Mouse (Mus musculus): ENCODE results near the gene Gm28308. TPM values are rescaled to one million over a fixed set of nuclear protein-coding genes. Genes with fewer than 3 reads are reported as not detected.

Gm28308 gene
- polyA plus RNA-seq, 1 experiment from 2014 or later, result not detected

- 76% methylated on average over 5 of the region's 5 CpGs for WGBS
- Histone ChIP-seq H3K9ac (no peak overlapping the region), H3K27ac (no peak overlapping the region), H3K27me3 (peaks cover 4% of the 10 kb centered on the region; the same call in 1 of the 2 replicates), H3K9me3 (no peaks in the 10 kb centered on the region), H3K36me3 (no peaks in the 10 kb centered on the region), H3K4me1 (no peaks in the 10 kb centered on the region), H3K4me3 (no peak overlapping the region), H3K4me2 (no peak overlapping the region)
- ATAC-seq (ENCODE audit: borderline replicate concordance, extremely low read depth, low FRiP score, low TSS enrichment), result no peak
Measured at GRCm38 (mm10) chr6:52139115-52139514, 74.0 kb downstream of the Gm28308 start.

GRCm38 (mm10) chr6:52138576-52138975, 74.6 kb downstream of the Gm28308 start:
- Histone ChIP-seq H3K4me2 (no peak overlapping the region), H3K4me3 (no peak overlapping the region), H3K27me3 (peaks cover 2% of the 10 kb centered on the region; the same call in 1 of the 2 replicates), H3K36me3 (no peaks in the 10 kb centered on the region), H3K9ac (no peak overlapping the region), H3K9me3 (no peaks in the 10 kb centered on the region), H3K4me1 (no peaks in the 10 kb centered on the region), H3K27ac (no peak overlapping the region)
- ATAC-seq (ENCODE audit: borderline replicate concordance, extremely low read depth, low FRiP score, low TSS enrichment), result no peak
- 52% methylated on average over 10 of the region's 10 CpGs for WGBS

- no peak overlapping the region for H3K4me2 ChIP-seq
- no peaks in the 10 kb centered on the region for H3K9me3 ChIP-seq
- H3K36me3 ChIP-seq, result no peaks in the 10 kb centered on the region
- no peak overlapping the region for H3K9ac ChIP-seq
- WGBS, result 61% methylated on average over 9 of the region's 9 CpGs
- H3K4me1 ChIP-seq, result no peaks in the 10 kb centered on the region
- H3K4me3 ChIP-seq, result no peak overlapping the region
- ATAC-seq (ENCODE audit: borderline replicate concordance, extremely low read depth, low FRiP score, low TSS enrichment), result no peak
- H3K27ac ChIP-seq, result no peak overlapping the region
- no peaks in the 10 kb centered on the region for H3K27me3 ChIP-seq
Measured at GRCm38 (mm10) chr6:52137841-52138535, 75.2 kb downstream of the Gm28308 start.

- Histone ChIP-seq H3K4me1 (0 out of 2 replicates have a peak, but pooled peaks cover under 1% of the 10 kb centered on the region), H3K9ac (no peak overlapping the region), H3K36me3 (no peaks in the 10 kb centered on the region), H3K27me3 (peaks cover 15% of the 10 kb centered on the region; the same call in 1 of the 2 replicates), H3K4me3 (no peak overlapping the region), H3K27ac (no peak overlapping the region), H3K4me2 (no peak overlapping the region), H3K9me3 (no peaks in the 10 kb centered on the region)
- no peak for ATAC-seq (ENCODE audit: borderline replicate concordance, extremely low read depth, low FRiP score, low TSS enrichment)
- WGBS, result 73% methylated on average over 4 of the region's 4 CpGs
Measured at GRCm38 (mm10) chr6:52123673-52124072, 89.5 kb downstream of the Gm28308 start.

- no peak for ATAC-seq (ENCODE audit: borderline replicate concordance, extremely low read depth, low FRiP score, low TSS enrichment)
- Histone ChIP-seq H3K36me3 (no peaks in the 10 kb centered on the region), H3K27me3 (peaks cover 15% of the 10 kb centered on the region; the same call in 1 of the 2 replicates), H3K27ac (no peak overlapping the region), H3K4me3 (no peak overlapping the region), H3K9me3 (no peaks in the 10 kb centered on the region), H3K4me2 (no peak overlapping the region), H3K4me1 (0 out of 2 replicates have a peak, but pooled peaks cover 2% of the 10 kb centered on the region), H3K9ac (no peak overlapping the region)
- WGBS, result 55% methylated on average over 3 of the region's 3 CpGs
Measured at GRCm38 (mm10) chr6:52121173-52121572, 92.0 kb downstream of the Gm28308 start.

- H3K4me1 ChIP-seq, result peaks cover 8% of the 10 kb centered on the region; the same call in 1 of the 2 replicates
- no peaks in the 10 kb centered on the region for H3K9me3 ChIP-seq
- no peak overlapping the region for H3K4me2 ChIP-seq
- no peak for ATAC-seq (ENCODE audit: borderline replicate concordance, extremely low read depth, low FRiP score, low TSS enrichment)
- no peak overlapping the region for H3K9ac ChIP-seq
- H3K36me3 ChIP-seq, result no peaks in the 10 kb centered on the region
- 26% methylated on average over 6 of the region's 6 CpGs for WGBS
- H3K27ac ChIP-seq, result no peak overlapping the region
- H3K4me3 ChIP-seq, result no peak overlapping the region
- H3K27me3 ChIP-seq, result peaks cover 18% of the 10 kb centered on the region; the same call in 1 of the 2 replicates
Measured at GRCm38 (mm10) chr6:52118903-52119635, 94.1 kb downstream of the Gm28308 start.

- H3K4me2 ChIP-seq, result no peak overlapping the region
- no peak for ATAC-seq (ENCODE audit: borderline replicate concordance, extremely low read depth, low FRiP score, low TSS enrichment)
Measured at GRCm38 (mm10) chr6:52115899-52116298, 97.2 kb downstream of the Gm28308 start.

More at GRCm38 (mm10) chr6:52115899-52116298, 97.2 kb downstream of the Gm28308 start:
- no peaks in the 10 kb centered on the region for H3K9me3 ChIP-seq
- peaks cover 32% of the 10 kb centered on the region; the same call in 1 of the 2 replicates for H3K27me3 ChIP-seq
- no peak overlapping the region for H3K27ac ChIP-seq
- no peak overlapping the region for H3K9ac ChIP-seq
- no peak overlapping the region for H3K4me3 ChIP-seq
- peaks cover 8% of the 10 kb centered on the region for H3K4me1 ChIP-seq
- WGBS, result 26% methylated on average over 5 of the region's 5 CpGs
- no peaks in the 10 kb centered on the region for H3K36me3 ChIP-seq

MicroRNAs encoded within 50 kb of the gene (microRNA counts, 519-probe panel; counts per million panel counts)
- 1,298 counts per million, percentile 6 among the panel's probes with 10 or more counts for microRNA mmu-miR-196b

Small RNAs within 50 kb of the gene (microRNA-seq; reads per million reads assigned to microRNA genes)
- 98.6 reads per million, percentile 53 among the genes with 10 or more reads in this experiment for gene Mir196b

Other genes starting within 250 kb of the Gm28308 start
- gene Skap2, start 200.8 kb downstream of the Gm28308 start, polyA plus RNA-seq (2015; fragmentation: Nextera tagmentation; extraction: Ambion mirVana), result 59.3 and 65.0 TPM in 2 replicates
- 1.3 and 1.4 TPM in 2 replicates for gene Hoxa1, start 55.0 kb downstream of the Gm28308 start, polyA plus RNA-seq (2015; fragmentation: Nextera tagmentation; extraction: Ambion mirVana)
- gene Hoxa2, start 48.5 kb downstream of the Gm28308 start, polyA plus RNA-seq (2015; fragmentation: Nextera tagmentation; extraction: Ambion mirVana), result 11.4 and 13.0 TPM in 2 replicates
- 2.1 and 2.3 TPM in 2 replicates for gene 5730596B20Rik, start 35.8 kb downstream of the Gm28308 start, polyA plus RNA-seq (2015; fragmentation: Nextera tagmentation; extraction: Ambion mirVana)
- gene Hoxa4, start 21.6 kb downstream of the Gm28308 start, polyA plus RNA-seq (2015; fragmentation: Nextera tagmentation; extraction: Ambion mirVana), result 4.1 and 4.2 TPM in 2 replicates
- 48.2 and 48.7 TPM in 2 replicates for gene Hoxa5, start 8.8 kb downstream of the Gm28308 start, polyA plus RNA-seq (2015; fragmentation: Nextera tagmentation; extraction: Ambion mirVana)
- 2.9 and 3.1 TPM in 2 replicates for gene Hoxa6, start 4.6 kb downstream of the Gm28308 start, polyA plus RNA-seq (2015; fragmentation: Nextera tagmentation; extraction: Ambion mirVana)
- gene Hoxa3, start within 50 bp of the Gm28308 start, polyA plus RNA-seq (2015; fragmentation: Nextera tagmentation; extraction: Ambion mirVana), result 7.5 and 9.4 TPM in 2 replicates
- 4.9 and 5.5 TPM in 2 replicates for gene Hoxa7, start 8.5 kb upstream of the Gm28308 start, polyA plus RNA-seq (2015; fragmentation: Nextera tagmentation; extraction: Ambion mirVana)
- 0.16 and 0.29 TPM in 2 replicates for gene Hoxa9, start 17.8 kb upstream of the Gm28308 start, polyA plus RNA-seq (2015; fragmentation: Nextera tagmentation; extraction: Ambion mirVana)
- 0.17 TPM in 1 of 2 replicates, not detected in the other for gene Hoxa10, start 27.5 kb upstream of the Gm28308 start, polyA plus RNA-seq (2015; fragmentation: Nextera tagmentation; extraction: Ambion mirVana)
- not detected in 2 replicates for gene Hoxa11, start 32.5 kb upstream of the Gm28308 start, polyA plus RNA-seq (2015; fragmentation: Nextera tagmentation; extraction: Ambion mirVana)
- gene Hoxa13, start 47.5 kb upstream of the Gm28308 start, polyA plus RNA-seq (2015; fragmentation: Nextera tagmentation; extraction: Ambion mirVana), result not detected in 2 replicates
- gene Evx1, start 100.2 kb upstream of the Gm28308 start, polyA plus RNA-seq (2015; fragmentation: Nextera tagmentation; extraction: Ambion mirVana), result 0.06 and 0.10 TPM in 2 replicates